Mouse (Mus musculus): Measurements from ENCODE around the gene Mdm2.

Gene Mdm2

GRCm38 (mm10) chr10:117680868-117681513 is 29.6 kb downstream of the Mdm2 start:
- DNase-seq, result no peak

GRCm38 (mm10) chr10:117679963-117680473 is 30.5 kb downstream of the Mdm2 start:
- no peak for DNase-seq

GRCm38 (mm10) chr10:117679029-117679686 is 31.4 kb downstream of the Mdm2 start:
- DNase-seq, result no peak

- no peak for DNase-seq
These were observed 32.2 kb downstream of the Mdm2 start for GRCm38 (mm10) chr10:117678357-117678756.

- no peak for DNase-seq
These were observed 32.9 kb downstream of the Mdm2 start for GRCm38 (mm10) chr10:117677494-117678236.

GRCm38 (mm10) chr10:117676644-117677313 is 33.8 kb downstream of the Mdm2 start:
- DNase-seq, result peak; percentile 37

GRCm38 (mm10) chr10:117676036-117676643 is 34.4 kb downstream of the Mdm2 start:
- DNase-seq, result peak; percentile 65

- peak; percentile 92 for DNase-seq
These were observed 35.2 kb downstream of the Mdm2 start for GRCm38 (mm10) chr10:117675096-117676035.

GRCm38 (mm10) chr10:117674359-117675019 is 36.1 kb downstream of the Mdm2 start:
- DNase-seq, result no peak

GRCm38 (mm10) chr10:117673913-117674312 is 36.6 kb downstream of the Mdm2 start:
- DNase-seq, result no peak

- DNase-seq, result peak; percentile 89
These were observed 37.9 kb downstream of the Mdm2 start for GRCm38 (mm10) chr10:117672693-117673092.

GRCm38 (mm10) chr10:117671930-117672666 is 38.5 kb downstream of the Mdm2 start:
- DNase-seq, result no peak

GRCm38 (mm10) chr10:117671266-117671665 is 39.3 kb downstream of the Mdm2 start:
- DNase-seq, result no peak

- DNase-seq, result no peak
These were observed 39.8 kb downstream of the Mdm2 start for GRCm38 (mm10) chr10:117670791-117671190.

GRCm38 (mm10) chr10:117670092-117670491 is 40.5 kb downstream of the Mdm2 start:
- DNase-seq, result no peak

GRCm38 (mm10) chr10:117669449-117670090 is 41.0 kb downstream of the Mdm2 start:
- DNase-seq, result no peak

GRCm38 (mm10) chr10:117668546-117669300 is 41.8 kb downstream of the Mdm2 start:
- DNase-seq, result no peak

- no peak for DNase-seq
These were observed 42.7 kb downstream of the Mdm2 start for GRCm38 (mm10) chr10:117667663-117668507.
